Comparison of ENCODE assay signal across 8 mouse cellular contexts in the genomic region with DNA sequence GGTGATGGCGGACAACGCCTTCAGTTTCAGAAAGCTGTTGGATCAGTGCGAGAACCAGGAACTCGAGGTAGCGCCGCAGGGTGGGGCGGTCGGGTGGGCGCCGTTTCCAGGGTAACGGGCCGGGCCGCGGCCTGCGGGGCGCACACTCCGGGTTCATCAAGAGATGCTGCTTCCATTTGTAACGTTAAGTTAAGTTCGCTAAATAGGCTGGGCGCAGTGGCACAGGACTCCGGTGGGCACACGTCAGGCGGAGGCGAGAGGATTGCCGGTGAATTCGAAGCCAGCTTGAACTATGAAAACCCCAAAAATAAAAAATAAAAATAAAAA. TPM values are rescaled to one million over a fixed set of nuclear protein-coding genes. Genes with fewer than 3 reads are reported as not detected.
A peak's percentile ranks its signal among the peaks of the same experiment; 100 is the strongest.
DNase-seq lines count a peak whose midpoint lies in the region; ATAC-seq and TF ChIP-seq lines count a peak whose summit lies in the region.

No protein-coding gene starts in this region.

- H3K4me3 ChIP-seq in layer of hippocampus, adult 2 months, result peak overlapping the region; percentile 76
- peak overlapping the region; percentile 75 for H3K4me3 ChIP-seq in embryonic facial prominence, embryonic 10.5 days
- peak overlapping the region; percentile 64 for H3K4me3 ChIP-seq in myocyte

- no peak for DNase-seq in layer of hippocampus, adult 2 months (ENCODE audit: low spot score in 2 of 2)
- DNase-seq in layer of hippocampus, postnatal 14 days (ENCODE audit: low spot score in 2 of 2), result no peak
- no peak for DNase-seq in embryonic facial prominence, embryonic 10.5 days (ENCODE audit: low spot score)
- DNase-seq in kidney, adult 9 months, result no peak
- DNase-seq in left cerebral cortex, adult 8-10 months (ENCODE audit: low spot score in 2 of 2), result no peak
- DNase-seq in adrenal gland, adult 2 months, result no peak

- H3ac ChIP-seq in myocyte (ENCODE audit: control insufficient read depth, insufficient read length), result peak overlapping the region; percentile 16

- TF ChIP-seq POLR2A in myocyte (IDR thresholded peaks at IDR 0.05; ENCODE audit: insufficient read length, low read depth), result no peak

- no peaks in the 10 kb centered on the region for H3K9me3 ChIP-seq in embryonic facial prominence, embryonic 10.5 days

- peak overlapping the region; percentile 91 for H3K27ac ChIP-seq in layer of hippocampus, adult 2 months
- peak overlapping the region; percentile 91 for H3K27ac ChIP-seq in embryonic facial prominence, embryonic 10.5 days (replicated peaks)

- peak overlapping the region; percentile 82 for H3K4me2 ChIP-seq in myocyte (ENCODE audit: low read depth)

- peaks cover 25% of the 10 kb centered on the region for H3K79me2 ChIP-seq in myocyte (ENCODE audit: control insufficient read depth, insufficient read depth)

- peaks cover 33% of the 10 kb centered on the region for H3K36me3 ChIP-seq in embryonic facial prominence, embryonic 10.5 days (replicated peaks)
- H3K36me3 ChIP-seq in myocyte (ENCODE audit: control insufficient read depth, insufficient read depth), result peaks cover 20% of the 10 kb centered on the region

- peak; percentile 7 for ATAC-seq in inflammation-experienced regulatory T-cells, adult 6 months

- H3K27me3 ChIP-seq in embryonic facial prominence, embryonic 10.5 days (replicated peaks; ENCODE audit: low read depth, poor library complexity, severe bottlenecking), result no peaks in the 10 kb centered on the region
- H3K27me3 ChIP-seq in myocyte (ENCODE audit: control insufficient read depth, insufficient read depth, insufficient read length), result no peaks in the 10 kb centered on the region

- WGBS in embryonic facial prominence, embryonic 10.5 days, result under 1% methylated on average over 26 of the region's 26 CpGs

- TF ChIP-seq CTCF in layer of hippocampus, adult 2 months (conservative IDR thresholded peaks at IDR 0.05), result no peak

- H3K4me1 ChIP-seq in embryonic facial prominence, embryonic 10.5 days, result peaks cover 13% of the 10 kb centered on the region

TF ChIP-seq in myocyte, 11 proteins besides CTCF, POLR2A, EP300 and RAD21:
- no peak for TF ChIP-seq MYOG (IDR thresholded peaks at IDR 0.05; ENCODE audit: control insufficient read depth in 1 of 3, insufficient read depth in 1 of 3, insufficient read length in 2 of 3, low read depth in 2 of 3)

RNA-seq across cellular contexts. Expression of gene Cops8, which starts 0.7 kb away (rescaled TPM):
- total RNA-seq in layer of hippocampus, adult 2 months (2021), result 100 to 1,000 TPM; 109 to 122 TPM
- total RNA-seq in layer of hippocampus, postnatal 14 days (2021), result 100 to 1,000 TPM; 110 to 112 TPM
- polyA plus RNA-seq in embryonic facial prominence, embryonic 10.5 days (2016; fragmentation: Nextera tagmentation; extraction: Ambion mirVana), result 193 and 200 TPM in 2 replicates
- polyA plus RNA-seq in inflammation-experienced regulatory T-cells, adult 6 months (2017; shearing (Covaris generic)), result 100 to 1,000 TPM; 103 to 141 (median 123) TPM
- 98.1 TPM for polyA plus RNA-seq in myocyte (2012; fragmentation: generic; extraction: Trizol)
- total RNA-seq in left cerebral cortex, adult 8-10 months (2022), result 100 to 1,000 TPM; 109 to 160 (median 131) TPM
- total RNA-seq in adrenal gland, adult 2 months (2021), result 10 to 100 TPM; 76.1 to 87.7 TPM
- 25.8 and 28.5 TPM in 2 replicates for polyA plus RNA-seq in adrenal gland, adult 2 months (2012; rRNA removed)
